Mouse (Mus musculus): Measurements from ENCODE around the gene Gcgr.

GRCm38 (mm10) chr11:120573585-120574277, 43.2 kb downstream of the Gcgr start:
- TF ChIP-seq CTCF (IDR thresholded peaks at IDR 0.05; ENCODE audit: extremely low read depth, insufficient read length, insufficient replicate concordance, low read depth, low read length) (no peak), POLR2A (IDR thresholded peaks at IDR 0.05; ENCODE audit: low read depth, low read length) (no peak)

Measured in small intestine, adult 2 months (tissue).